Mouse (Mus musculus) gastrocnemius, postnatal 14 days (tissue): ENCODE results near the gene Bcl2l12. TPM values are rescaled to one million over a fixed set of nuclear protein-coding genes. Genes with fewer than 3 reads are reported as not detected.
A peak's percentile ranks its signal among the peaks of the same experiment; 100 is the strongest.

Source experiments
- DNase-seq: peaks from one replicate; pipeline ENCODE4 v3.0.0; 2021; ENCODE audit warnings: mixed read lengths
- intact Hi-C: fragments of 180-260 bp; cut with DNase I; formaldehyde crosslinking; loops from one replicate; pipeline ENCODE4 v1.15.1; 2025; ENCODE audit warnings: low total_unique reads
- total RNA-seq, 2 experiments: library from RNA; stranded (reverse); gene quantifications; 2 replicates each; pipeline ENCODE4 v1.2.3; 2021

Gene Bcl2l12
- total RNA-seq, 2 experiments from 2014 or later: 10.0 to 10.6 TPM

DNA sequence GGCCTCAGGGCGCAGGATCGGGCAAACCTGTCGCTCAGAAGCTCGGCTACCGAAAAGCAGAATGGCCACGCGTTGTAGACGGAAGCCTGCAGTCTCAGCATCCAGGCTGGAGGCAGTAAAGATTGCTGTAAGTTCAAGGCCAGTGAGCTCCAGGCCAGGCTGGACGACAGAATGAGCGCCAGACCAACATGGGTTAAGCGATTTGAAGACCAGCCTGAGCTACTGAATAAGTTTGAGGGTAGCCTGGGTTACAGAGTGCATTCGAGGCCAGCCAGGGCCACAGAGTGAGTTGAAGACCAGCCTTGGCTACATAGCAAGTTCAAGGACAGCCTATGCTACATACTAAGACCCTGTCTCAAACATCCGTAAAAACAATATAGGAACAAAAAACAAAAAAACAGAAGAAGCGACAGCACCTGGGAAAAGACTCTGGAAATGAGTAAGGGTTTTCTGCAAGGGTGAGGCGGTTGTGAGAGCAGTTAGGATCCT, 528 bp downstream of the Bcl2l12 start:
- no peak for DNase-seq
- intact Hi-C loops: no loop called here

DNA sequence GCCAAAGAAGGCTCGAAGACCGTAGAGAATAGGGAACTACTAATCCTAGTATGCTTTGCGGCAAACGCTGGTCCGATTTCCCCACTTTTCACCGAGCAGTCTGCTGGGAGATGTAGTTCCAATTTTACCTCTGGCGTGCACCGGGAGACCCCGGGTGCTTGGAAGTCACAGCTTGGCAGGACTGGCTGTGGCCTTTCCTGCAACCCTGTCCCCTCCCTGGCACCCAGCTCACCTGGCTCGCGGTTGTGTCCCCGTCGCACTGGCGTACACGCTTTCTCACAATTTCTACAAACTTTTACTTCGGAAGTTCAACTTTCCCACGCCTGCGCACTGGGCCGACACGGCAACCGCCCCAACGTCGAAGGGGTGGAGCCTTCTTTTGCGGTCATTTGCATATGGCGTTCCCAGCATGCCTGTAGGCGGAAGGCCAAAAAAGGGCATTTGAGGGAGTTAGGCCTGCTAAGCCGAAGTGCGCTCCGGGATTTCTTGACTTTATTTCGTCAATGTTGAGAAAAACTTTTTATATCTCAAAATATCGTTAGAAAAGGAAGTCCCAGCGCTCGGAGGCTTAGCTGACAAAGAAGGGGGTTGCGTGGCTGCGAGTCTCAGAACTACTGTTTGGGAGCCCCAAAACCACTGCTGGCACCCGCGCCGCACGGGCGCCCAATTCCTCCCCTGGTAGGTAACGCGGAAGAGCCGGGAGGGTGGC, 1.1 kb downstream of the Bcl2l12 start, which contains the start of gene Irf3:
Gene Irf3, plus strand, starts transcription at position 418 of the 709 bp plus-strand sequence.
- DNase-seq: peak; percentile 97

DNA sequence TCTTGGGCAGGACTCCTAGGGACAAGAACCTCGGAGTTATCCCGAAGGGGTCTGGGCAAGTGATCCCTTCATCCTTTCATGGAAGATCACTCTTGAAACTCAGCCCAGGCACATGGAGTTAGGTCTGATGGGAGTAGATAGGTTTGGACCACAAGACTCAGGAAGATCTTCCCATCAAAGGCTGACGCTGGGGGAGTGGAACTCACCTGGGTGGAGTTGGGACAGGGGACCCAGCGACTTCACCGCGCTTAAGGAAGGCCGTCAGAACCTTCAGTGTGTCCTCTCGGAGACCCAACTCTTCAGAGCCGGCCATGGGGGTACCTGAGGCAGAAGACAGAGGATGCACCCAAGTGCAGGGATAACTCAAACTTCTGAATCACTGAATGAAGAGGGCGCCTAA, 1.8 kb downstream of the Bcl2l12 start:
- intact Hi-C loops: no loop called here
- DNase-seq: no peak

More for the DNA sequence above, 1.1 kb downstream of the Bcl2l12 start, which contains the start of gene Irf3:
- intact Hi-C loops: no loop called here

DNA sequence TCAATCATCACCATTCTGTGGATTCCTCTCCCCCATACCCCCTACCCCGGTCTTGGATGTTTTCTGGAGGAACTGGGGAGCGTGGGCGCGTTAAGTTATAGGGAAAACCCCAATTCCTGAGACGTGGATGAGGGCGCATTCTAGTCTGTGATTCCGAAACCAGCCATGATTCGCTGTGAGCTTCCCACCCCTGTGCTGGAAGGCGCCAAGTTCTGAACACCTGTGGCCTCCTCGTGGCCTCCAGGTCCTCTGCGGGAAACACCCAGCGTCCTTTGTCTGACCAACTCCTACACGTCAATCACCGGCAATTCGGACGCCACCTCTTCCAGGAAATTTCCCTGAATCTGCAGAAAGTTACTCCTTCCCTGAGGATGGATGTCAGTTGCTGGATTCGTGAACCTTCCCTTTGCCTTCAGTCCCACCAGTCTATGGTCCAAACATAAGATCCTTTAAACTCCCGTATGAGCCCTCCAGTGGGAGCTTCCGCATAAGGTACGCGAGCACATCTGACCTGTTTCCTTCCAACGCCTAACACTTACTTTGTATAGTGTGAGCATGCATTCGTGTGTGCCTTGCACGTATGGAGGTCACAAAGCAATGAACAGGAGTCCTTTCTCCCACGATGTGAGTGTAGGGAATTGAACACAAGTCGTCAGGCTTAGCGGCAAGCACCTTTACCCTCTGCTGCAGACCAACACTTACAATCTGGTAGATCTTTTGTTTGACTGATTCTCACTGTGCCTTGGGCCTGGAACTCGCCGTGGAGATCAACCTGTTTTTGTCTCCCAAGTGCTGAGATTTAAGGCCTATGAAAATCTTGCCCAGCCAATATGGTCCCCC, 11.4 kb downstream of the Bcl2l12 start:
- no peak for DNase-seq
- intact Hi-C loops: no loop called here

DNA sequence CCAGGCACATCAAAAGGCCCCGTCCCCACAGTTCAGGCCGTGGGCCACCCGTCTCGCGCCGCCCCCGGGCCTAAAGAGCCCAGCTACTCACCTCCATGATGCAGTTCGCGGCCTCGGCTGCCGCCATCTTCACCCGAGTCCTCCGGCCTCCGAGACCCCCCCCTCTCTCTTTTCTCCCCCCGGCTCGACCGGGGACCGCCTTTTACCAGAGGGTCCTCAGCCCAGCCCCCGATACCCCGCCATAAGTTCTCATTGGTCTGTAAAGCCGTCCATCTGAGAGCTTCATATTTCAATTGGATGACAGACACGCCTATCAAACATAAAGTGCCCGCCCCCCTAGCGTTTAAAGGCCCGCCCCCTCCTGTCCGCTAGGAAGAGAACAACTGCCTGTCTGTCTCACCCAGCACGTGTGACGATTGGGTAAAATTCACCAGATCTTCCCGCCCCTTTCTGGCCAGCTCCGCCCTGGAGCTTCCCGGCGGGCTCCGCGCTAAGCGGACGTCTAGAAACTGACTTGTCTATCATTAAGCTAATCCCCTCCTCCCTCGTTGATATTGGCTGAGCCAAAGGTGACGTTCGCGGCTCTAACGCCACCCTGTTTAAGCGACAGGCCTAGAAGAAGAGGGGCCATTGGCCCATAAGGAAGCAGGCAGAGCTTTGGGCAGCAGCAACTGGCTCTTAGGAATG, 12.2 kb downstream of the Bcl2l12 start, which contains the start of gene Prmt1:
Gene Prmt1, minus strand, starts transcription at position 377 of the 687 bp plus-strand sequence.
- DNase-seq: peak; percentile 97
- intact Hi-C loops: no loop called here

DNA sequence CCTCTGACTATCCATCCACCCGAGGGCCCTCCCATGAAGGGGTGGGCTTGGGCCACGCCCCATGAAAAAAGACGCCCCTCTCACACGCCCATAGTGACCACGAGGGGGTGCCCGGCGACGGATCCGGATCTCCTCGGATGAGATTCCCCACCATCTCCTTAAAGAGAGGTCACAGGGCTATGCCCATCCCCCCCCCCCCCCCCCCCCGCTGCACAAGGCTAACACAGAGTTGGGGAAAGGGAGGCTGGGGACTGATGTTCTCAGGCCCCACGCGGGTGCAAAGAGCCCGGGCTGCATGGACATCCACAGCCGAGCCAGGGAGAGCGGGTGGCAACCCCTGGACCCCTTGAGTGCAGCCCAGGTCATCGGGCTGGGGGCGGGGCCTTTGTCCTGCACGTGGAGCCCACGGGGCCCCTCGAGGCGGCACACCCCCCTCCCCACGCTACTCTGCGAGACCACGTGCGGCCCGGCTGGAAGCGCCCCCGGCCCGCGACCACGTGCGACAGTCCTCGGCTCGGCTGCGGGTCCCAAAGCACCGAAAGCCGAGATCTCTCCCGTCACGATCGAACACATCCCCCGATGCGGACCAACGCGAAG, 12.8 kb downstream of the Bcl2l12 start:
- intact Hi-C loops: no loop called here
- peak; percentile 85 for DNase-seq

DNA sequence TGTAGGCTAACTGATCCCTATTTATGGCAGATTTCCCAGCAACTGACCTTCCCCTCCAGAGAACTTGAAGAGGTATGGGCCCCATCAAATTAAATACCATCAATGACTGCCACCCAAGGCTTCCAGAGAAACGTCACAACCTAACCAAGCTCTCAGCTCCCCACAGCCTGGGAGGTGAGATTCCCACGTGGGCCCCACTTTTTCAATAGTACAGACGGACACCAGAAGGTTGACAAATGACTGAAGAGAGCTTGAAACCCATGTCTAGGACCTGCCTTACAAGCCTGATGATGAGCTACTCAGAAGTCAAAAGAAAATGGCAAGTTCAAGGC, 13.7 kb downstream of the Bcl2l12 start:
- intact Hi-C loops: no loop called here

DNA sequence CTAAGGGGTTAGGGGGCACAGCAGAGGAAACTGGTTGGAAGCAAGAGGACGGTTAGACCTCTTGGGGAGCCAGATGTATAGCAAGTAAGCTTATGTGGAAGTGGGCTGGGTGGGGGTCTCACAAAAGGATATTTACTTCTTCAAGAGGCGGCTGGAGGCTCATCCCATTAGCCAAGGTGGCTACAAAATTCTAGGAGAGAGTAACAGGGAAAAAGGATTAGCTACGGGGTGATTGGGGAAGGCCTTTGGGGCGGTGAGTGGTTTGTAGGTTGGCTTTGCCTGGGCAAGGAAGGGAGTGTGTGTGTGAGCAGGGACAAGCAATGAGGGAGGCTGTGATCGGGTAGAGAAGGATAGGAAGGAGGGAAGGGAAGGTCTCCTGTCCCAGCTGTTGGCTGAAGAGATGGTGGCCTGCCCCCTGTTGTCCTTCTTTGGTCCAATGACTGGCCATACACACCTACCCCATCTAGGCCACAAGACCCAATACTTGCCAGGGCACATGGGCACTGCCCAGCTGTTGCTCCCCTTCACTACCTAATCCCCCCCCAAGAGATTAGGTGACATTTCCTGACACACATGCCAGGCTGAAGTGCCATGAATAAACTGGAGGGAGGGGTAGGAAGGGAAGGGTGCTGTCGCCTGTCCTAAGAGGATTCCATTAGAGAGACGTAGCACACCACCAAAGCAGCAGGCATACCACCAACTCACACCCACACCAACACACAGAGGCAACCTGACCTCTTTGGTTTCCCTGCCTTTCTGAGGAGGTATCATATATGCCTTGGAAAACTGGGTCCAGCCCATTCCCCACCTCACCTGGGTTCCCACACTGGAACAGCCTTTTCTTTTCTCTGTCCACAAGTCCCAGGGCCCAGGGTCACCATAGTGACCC, 14.3 kb downstream of the Bcl2l12 start:
- intact Hi-C loops: no loop called here
- DNase-seq: peak; percentile 33

More for the DNA sequence above, 13.7 kb downstream of the Bcl2l12 start:
- DNase-seq: no peak

DNA sequence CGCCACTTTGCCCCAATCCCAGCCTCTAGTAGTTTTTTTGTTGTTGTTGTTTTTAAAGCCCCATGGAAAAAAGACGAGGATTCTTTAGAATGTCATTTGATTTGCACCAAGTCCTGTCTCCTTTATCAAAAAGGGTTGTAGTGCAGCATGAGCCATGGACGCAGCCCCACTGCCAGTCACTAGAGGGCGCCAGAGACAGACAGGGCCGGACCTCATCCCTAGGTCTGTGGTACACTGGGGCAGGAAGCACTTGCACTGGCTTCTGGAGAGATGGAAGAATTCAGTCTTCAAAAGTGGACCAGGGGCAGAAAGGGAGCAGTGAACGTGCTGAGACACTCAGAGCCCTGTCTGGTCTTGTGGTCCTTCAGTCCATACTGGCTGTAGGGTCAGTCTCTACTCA, 15.4 kb downstream of the Bcl2l12 start:
- peak; percentile 88 for DNase-seq
- intact Hi-C loops: no loop called here

DNA sequence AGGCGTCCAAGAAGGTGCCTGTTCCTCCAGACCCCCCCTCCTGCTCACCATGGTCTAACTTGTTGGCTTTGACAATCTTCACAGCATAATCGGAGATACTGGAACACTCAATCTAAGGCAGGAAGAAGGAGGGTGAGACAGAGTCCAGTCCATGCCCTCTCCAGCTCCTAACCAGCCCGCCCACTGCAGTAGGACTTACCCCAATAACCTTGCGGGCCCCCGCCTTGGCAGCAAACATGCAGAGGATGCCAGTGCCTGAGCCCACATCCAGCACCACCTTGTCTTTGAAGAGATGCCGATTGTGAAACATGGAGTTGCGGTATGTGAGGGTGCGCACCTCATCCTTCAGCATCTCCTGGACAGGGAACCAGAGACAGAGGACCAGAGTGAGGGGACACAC, 17.0 kb downstream of the Bcl2l12 start:
- intact Hi-C loops: no loop called here

DNA sequence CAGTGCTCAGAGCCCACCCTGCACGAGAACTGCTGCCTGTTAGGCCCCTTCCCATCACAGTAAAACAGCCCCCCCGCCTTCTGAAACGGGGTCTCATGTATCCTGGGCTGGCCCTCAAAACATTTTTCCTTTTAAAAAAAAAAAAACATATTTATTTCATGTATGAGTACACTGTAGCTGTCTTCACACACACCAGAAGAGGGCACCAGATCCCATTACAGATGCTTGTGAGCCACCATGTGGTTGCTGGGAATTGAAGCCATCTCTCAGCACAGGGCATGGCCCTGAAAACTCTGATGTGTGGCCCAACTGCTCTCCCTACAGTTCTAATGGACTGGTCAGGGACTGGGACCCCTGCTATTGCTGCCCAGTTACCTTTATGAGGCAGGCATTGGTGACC, 20.2 kb downstream of the Bcl2l12 start:
- intact Hi-C loops: no loop called here
- DNase-seq: no peak

More for the DNA sequence above, 17.0 kb downstream of the Bcl2l12 start:
- DNase-seq: no peak

DNA sequence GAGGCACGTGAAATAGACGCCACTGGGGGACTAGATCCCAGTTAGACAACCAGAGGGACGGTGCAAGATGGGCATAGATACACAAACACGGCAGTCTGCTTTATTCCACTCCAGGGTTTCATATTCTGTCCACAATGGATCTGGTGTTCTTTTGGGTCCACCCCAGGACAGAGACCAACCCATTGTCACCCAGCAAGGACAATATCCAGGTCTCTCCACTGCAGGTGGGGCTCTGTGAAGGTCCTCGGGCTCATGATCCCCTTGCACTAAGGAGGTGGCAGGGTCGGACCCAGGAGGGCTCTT, 23.4 kb downstream of the Bcl2l12 start:
- intact Hi-C loops: no loop called here
- no peak for DNase-seq

DNA sequence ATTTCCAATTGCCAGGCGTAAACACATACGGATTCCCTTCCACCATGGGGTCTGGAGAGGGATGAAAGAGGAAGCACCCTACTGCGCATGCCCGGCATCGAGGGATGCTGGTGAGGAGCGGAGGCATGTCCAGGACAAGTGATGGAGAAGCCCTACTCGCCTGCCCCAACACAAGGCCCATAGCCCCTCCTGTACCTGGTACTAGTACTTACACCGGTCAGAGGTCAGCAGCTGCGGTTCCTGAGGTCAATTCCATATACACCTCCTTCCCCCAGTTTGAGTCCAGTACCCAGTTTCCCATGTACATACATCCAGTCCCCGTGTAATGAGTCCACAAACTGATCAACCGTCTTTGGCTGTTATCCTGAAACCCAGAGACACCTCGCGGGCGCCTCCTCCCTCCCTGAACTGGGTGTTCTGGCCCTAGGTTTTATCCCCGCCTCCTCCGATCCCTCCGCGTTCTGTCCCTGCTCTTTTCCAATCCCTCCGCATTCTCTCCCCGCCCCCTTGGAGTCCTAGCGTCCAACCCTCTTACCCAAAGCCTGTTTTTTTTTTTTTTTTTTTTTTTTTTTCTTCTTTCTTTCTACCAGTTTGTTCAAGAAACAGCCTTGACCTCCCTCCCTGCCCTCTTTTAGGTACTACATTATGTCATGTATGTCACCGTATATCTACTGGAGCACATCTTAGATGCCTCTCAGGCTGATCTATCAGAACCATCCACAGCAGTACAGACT, 24.0 kb downstream of the Bcl2l12 start, which contains the start of gene Cpt1c:
Gene Cpt1c, minus strand, starts transcription at position 469 of the 734 bp plus-strand sequence.
- intact Hi-C loops: no loop called here
- DNase-seq: peak; percentile 84

DNA sequence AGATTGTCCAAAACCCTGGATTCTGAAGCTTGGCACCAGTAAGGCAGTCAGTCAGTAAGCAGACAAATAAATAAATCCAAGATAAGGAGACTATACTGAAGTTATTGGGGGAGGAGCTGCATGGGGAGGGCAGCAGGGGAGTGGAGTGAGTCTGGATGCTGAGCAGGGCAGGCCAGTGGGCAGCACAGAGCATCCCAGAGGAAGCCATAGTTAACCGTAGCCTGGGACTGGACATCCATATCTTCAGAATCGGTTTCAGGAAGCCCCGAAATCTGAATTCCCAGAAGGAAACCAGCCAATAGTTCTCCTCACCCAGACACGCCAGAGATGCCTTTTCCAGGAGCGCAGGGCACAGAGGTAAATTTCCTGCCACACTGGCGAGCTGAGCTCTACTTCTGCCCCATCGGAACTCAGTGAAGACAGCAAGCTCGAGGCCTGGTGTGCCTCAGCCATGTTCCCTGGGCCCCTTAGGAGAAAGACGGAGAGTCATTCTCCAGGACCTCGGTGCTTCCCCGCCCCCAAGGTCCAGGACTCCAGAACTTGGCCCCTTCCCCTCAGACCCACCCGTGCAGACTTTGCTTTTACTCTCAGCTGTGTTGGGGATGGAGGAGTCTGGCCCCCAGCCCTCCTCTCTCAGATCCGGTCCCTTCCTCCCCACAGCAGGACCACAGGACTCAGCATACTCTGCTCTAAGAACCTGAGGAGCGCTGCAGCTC, 24.9 kb downstream of the Bcl2l12 start:
- intact Hi-C loops: no loop called here
- DNase-seq: no peak

DNA sequence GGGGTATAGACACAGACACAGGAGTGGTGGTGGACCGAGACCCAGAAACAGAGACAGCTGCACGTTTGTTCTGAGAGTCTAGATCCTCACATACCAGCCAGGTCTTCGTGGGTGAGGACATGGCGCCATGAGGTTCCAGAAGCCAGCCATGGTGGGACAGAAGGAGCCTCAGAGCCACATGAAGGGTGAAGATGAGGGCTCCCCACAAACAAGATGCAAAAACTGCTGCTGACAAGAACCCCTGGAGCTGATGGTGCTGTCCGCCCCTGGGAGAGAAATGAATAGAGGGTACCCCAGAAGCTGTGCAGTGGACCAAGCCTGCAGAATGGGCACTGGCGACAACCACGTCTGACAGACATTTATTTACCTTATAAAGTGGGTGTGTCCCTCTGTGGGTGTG, 27.4 kb downstream of the Bcl2l12 start:
- intact Hi-C loops: no loop called here
- DNase-seq: no peak

DNA sequence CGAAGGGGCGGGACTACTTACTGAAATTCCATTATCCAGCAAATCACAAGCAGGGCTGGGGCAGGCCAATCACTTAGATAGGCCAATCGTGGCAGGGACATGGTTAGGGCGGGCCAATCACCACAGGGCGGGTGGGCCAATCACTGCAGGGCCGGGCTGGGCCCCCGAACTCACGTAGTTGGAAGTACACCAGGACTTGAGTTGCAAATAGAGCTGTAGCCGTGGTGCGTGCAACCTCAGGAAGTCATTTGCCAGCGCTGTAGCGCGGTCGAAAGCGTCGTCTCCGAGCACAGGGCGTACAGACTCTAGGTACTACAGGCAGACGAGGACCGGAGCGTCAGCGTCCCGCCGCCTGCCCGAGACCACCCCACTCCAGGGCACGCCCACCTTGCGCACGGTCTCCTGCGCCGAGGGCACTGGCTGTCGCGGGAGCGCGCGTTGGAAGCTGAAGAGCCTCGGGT, 28.3 kb downstream of the Bcl2l12 start:
- peak; percentile 88 for DNase-seq
- intact Hi-C loops: no loop called here

DNA sequence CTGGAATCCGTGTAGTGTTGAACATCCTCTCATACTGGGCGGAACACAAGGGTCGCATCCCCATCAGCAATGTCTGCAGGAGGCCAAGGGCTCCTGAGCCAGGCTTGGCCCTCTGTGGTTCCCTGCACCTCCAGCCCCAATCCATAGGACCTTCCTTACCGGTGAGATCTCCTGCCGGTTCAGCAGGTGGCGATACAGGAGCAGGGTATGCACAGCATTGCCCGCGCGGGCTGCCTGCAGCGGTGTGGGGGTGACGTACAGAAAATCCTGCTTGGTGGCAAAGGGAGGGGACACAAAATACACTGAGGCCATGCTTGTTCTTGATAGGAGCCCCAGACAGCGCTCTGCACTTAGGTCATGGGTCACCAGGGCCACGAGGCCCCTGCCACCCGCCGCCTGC, 31.9 kb downstream of the Bcl2l12 start:
- intact Hi-C loops: no loop called here

More for the DNA sequence above, 31.9 kb downstream of the Bcl2l12 start:
- DNase-seq: no peak
